Mouse (Mus musculus) lung, adult 2 months (tissue): ENCODE measurements around the gene Ndufa7. TPM values are rescaled to one million over a fixed set of nuclear protein-coding genes. Genes with fewer than 3 reads are reported as not detected.
"Not testable (repeated sequence)": the region's sequence is repeated elsewhere in the genome, so short reads cannot be mapped to it uniquely, and the experiment has no call there.

ENCODE experiments used
- DNase-seq: peaks from one replicate; pipeline ENCODE4 v3.0.0; 2022
- H3K4me1 ChIP-seq: fragments of 200-500 bp; 2 replicates; pipeline ENCODE4 v1.6.1; 2011; ENCODE audit warnings: low read length; ENCODE audit not compliant: control insufficient read depth, insufficient read depth
- H3K4me3 ChIP-seq: fragments of 200-500 bp; replicated peaks from 2 replicates; pipeline ENCODE3; 2011; ENCODE audit warnings: low read depth, mild to moderate bottlenecking, control low read depth, low read length; ENCODE audit errors: extremely low read depth
- CTCF ChIP-seq: fragments of 200-500 bp; IDR thresholded peaks from 2 replicates; pipeline ENCODE4 v1.5.1; 2011; ENCODE audit warnings: mild to moderate bottlenecking, low read length, control low read depth; ENCODE audit not compliant: insufficient read depth
- POLR2A ChIP-seq: fragments of 200-500 bp; IDR thresholded peaks from 2 replicates; pipeline ENCODE4 v1.6.1; 2011; ENCODE audit warnings: low read depth, mild to moderate bottlenecking, control low read depth, low read length, borderline replicate concordance; ENCODE audit errors: extremely low read depth
- WGBS: fragments of 180-500 bp; shearing (Covaris S2); methylation state at CpG from one replicate; pipeline ENCODE4 v1.1.7; 2018; 5-methylcytosine and 5-hydroxymethylcytosine counted together
- polyA plus RNA-seq: library from polyadenylated mRNA; depleted of rRNA; stranded (reverse); fragments of >200 nt; gene quantifications from 2 replicates; pipeline ENCODE4 v1.2.3, GENCODE M21; 2012

Ndufa7 gene
- polyA plus RNA-seq, 1 experiment = 334 TPM

DNA sequence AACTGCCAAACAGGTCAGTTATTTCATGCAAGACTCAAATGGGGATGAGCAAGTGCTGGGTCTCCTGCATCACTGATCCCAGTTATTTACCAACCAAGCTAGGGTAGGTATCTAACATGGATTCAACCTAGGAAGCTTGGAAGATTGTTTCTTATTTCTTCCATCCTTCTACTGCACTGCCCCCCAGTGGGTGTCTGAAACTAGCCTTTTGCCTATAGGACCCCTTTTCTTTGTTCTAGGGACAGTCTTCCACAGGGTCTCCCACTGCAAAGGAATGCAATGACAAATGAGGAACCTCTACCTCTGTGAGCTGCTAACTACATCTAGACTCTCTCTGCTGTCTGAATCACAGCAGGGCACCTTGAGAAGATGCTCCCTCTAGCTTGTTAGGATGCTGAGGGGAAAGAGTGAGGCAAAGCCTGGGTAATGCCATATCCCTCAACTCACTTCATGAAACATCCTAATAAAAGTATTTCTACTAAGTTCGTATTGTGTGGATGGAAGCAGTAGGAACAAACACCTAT is 1.9 kb upstream of the Ndufa7 start:
- WGBS = 69% methylated on average over 1 of the region's 1 CpGs
- H3K4me1 ChIP-seq = peaks cover 17% of the 10 kb centered on the region
- TF ChIP-seq POLR2A = no peak
- TF ChIP-seq CTCF = no peak
- H3K4me3 ChIP-seq = no peak overlapping the region
- no peak for DNase-seq

GRCm38 (mm10) chr17:33823171-33823570 is 1.2 kb upstream of the Ndufa7 start:
- not testable (repeated sequence) for DNase-seq
- peak overlapping the region; percentile 52 for H3K4me3 ChIP-seq
- peaks cover 14% of the 10 kb centered on the region for H3K4me1 ChIP-seq
- 51% methylated on average over 8 of the region's 8 CpGs for WGBS

GRCm38 (mm10) chr17:33824997-33825330 is 592 bp downstream of the Ndufa7 start:
- Histone ChIP-seq H3K4me1 (peaks cover 15% of the 10 kb centered on the region), H3K4me3 (peak overlapping the region; percentile 95)
- DNase-seq = not testable (repeated sequence)
- 4% methylated on average over 6 of the region's 6 CpGs for WGBS

DNA sequence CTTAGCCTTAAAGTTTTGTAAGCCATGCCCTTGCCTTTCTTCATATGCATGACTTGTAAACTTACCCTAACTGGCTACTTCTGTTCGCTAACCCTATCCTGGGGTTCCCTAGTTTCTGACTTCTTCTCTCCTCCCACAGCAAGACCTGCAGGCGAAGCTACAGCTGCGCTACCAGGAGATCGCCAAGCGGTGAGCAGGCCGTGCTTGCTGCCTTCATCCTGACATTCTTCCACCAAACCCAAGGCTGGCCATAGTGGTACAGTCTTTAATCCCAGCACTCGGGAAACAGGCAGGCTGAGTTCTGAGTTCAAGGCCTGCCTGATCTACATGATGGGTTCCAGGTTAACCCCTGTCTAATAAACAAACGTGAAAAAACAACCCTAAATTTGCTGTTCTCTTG is 1.1 kb downstream of the Ndufa7 start:
- TF ChIP-seq CTCF (no peak), POLR2A (no peak)
- no peak overlapping the region for H3K4me3 ChIP-seq
- 81% methylated on average over 8 of the region's 8 CpGs for WGBS
- peaks cover 15% of the 10 kb centered on the region for H3K4me1 ChIP-seq
- DNase-seq = no peak

GRCm38 (mm10) chr17:33826850-33827249 is 2.5 kb downstream of the Ndufa7 start:
- TF ChIP-seq POLR2A (no peak), CTCF (peak; percentile 71)
- peak; percentile 62 for DNase-seq
- Histone ChIP-seq H3K4me3 (no peak overlapping the region), H3K4me1 (peaks cover 15% of the 10 kb centered on the region)
- 1% methylated on average over 3 of the region's 3 CpGs for WGBS

DNA sequence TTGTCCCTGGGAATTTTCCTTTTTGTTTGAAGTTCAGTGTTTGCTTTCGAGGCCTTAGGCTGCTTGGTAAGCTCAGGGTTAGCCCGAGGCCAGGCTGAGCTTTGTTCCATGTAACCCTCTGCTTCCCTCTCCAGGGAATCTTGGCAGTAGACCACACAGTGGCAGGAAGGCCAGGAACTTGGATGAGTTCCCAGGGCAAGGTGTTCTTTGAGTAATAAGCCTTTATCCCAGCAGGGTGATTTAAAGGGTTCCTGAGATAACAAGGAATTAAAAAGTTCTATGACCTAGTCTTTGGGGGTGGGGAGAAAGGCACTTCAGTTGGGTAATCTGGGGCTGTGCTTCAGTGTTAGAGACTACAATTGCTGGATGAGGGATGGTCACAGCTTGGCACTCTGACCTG is 4.5 kb downstream of the Ndufa7 start:
- peak; percentile 63 for DNase-seq
- H3K4me3 ChIP-seq = no peak overlapping the region
- no peak for TF ChIP-seq POLR2A
- TF ChIP-seq CTCF = no peak
- WGBS = 12% methylated on average over 2 of the region's 2 CpGs
- H3K4me1 ChIP-seq = peaks cover 7% of the 10 kb centered on the region

- Histone ChIP-seq H3K4me1 (peaks cover 7% of the 10 kb centered on the region), H3K4me3 (no peak overlapping the region)
- 75% methylated on average over 10 of the region's 10 CpGs for WGBS
- TF ChIP-seq POLR2A (no peak), CTCF (no peak)
- no peak for DNase-seq
Measured at GRCm38 (mm10) chr17:33829561-33829960, 5.2 kb downstream of the Ndufa7 start.

DNA sequence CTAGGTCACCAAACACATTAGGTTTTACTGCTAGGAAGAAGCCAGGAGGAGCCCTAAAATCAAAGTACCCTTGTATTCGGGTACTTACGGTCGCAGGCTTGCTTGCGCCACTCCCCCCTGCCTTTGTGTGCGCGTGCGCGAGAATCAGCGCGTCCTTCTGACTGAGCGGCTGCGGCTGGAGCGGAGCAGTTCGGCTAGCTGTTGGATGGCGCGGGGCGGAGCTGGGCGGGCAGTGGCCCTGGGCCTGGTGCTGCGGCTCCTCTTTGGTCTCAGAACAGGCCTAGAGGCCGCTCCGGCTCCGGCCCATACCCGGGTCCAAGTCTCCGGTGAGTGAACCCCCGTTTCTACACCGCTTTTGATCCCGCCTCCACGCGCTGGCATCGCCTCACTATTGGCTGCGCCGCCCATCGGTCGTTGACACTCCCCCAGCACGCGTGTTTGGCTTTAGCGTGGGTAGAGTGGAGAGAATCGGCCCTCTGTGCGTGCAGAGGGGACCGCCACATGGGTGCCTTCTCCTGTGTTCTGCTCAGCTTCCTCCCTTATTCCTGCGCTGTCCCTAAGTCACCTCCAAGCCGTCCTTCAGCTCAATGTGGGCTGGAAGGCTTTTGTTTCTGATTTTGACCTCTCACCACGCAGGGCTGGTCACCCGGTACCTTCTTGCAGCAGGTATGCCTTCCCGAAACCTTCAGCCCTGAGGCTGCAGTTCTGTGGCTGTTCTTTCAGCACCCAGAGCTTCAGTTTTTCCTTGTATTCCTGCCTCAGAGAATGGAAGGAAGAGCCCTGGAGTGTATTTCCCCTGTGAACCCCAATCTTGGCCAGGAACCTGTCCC is 18.8 kb downstream of the Ndufa7 start, which contains the start of gene Cd320:
Gene Cd320 (plus strand): TSS at position 126 of the 830 bp plus-strand sequence.
- H3K4me1 ChIP-seq = no peaks in the 10 kb centered on the region
- peak; percentile 94 for DNase-seq
- H3K4me3 ChIP-seq = peak within 1 kb of the TSS; percentile 75
- TF ChIP-seq CTCF (no peak), POLR2A (peak; percentile 31; the same call in 1 of the 2 replicates)
- WGBS = under 1% methylated on average over 45 of the region's 45 CpGs

GRCm38 (mm10) chr17:33844196-33844595 is 19.8 kb downstream of the Ndufa7 start:
- TF ChIP-seq POLR2A (no peak), CTCF (no peak)
- no peak for DNase-seq
- H3K4me3 ChIP-seq = no peak overlapping the region
- no peaks in the 10 kb centered on the region for H3K4me1 ChIP-seq
- WGBS = 64% methylated on average over 1 of the region's 1 CpGs

DNA sequence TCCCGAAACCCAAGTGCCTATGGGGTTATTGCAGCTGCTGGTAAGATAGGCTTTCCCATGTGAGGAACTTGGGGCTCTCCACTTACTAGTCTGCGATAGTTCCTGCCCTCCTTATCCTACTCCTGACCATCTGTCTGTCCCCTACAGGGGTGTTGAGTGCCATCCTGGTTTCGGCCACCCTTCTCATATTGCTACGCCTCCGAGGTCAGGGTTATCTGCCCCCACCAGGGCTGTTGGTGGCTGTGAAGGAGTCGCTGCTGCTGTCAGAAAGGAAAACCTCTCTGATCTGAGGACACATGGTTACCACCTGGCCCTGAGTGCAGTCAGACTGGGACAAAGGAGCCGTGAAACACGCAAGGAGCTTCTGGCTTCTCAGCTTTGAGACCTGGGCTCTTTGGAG is 23.8 kb downstream of the Ndufa7 start:
- DNase-seq = no peak
- TF ChIP-seq POLR2A (no peak), CTCF (no peak)
- H3K4me3 ChIP-seq = no peak overlapping the region
- 79% methylated on average over 8 of the region's 8 CpGs for WGBS
- 0 out of 2 replicates have a peak, but pooled peaks cover 2% of the 10 kb centered on the region for H3K4me1 ChIP-seq
